Mouse (Mus musculus) midbrain, embryonic 14.5 days (tissue): Measurements from ENCODE around the gene Itga4. TPM values are rescaled to one million over a fixed set of nuclear protein-coding genes. Genes with fewer than 3 reads are reported as not detected.

Source experiments
- ATAC-seq: fragments of 200-750 bp; cut with Nextera tagmentation; 2 replicates; pipeline ENCODE4 v1.8.0; 2017; ENCODE audit warnings: moderate number of reproducible peaks, moderate library complexity; ENCODE audit not compliant: low FRiP score, low TSS enrichment
- DNase-seq: peaks from one replicate; pipeline ENCODE4 v3.0.0-alpha.2; 2015
- H3K27ac ChIP-seq: fragments of 300-500 bp; sonication (generic); replicated peaks from 2 replicates; pipeline ENCODE4 v1.5.1; 2014; ENCODE audit warnings: mild to moderate bottlenecking, low read depth, low read length, moderate library complexity
- H3K27me3 ChIP-seq: fragments of 300-500 bp; sonication (generic); 2 replicates; pipeline ENCODE4 v1.6.1; 2014; ENCODE audit warnings: low read length, control low read depth, mixed read lengths; ENCODE audit not compliant: control insufficient read depth, insufficient read depth
- H3K36me3 ChIP-seq: fragments of 300-500 bp; sonication (generic); 2 replicates; pipeline ENCODE4 v1.6.1; 2014; ENCODE audit warnings: low read length, control low read depth; ENCODE audit not compliant: control insufficient read depth, insufficient read depth
- H3K4me1 ChIP-seq: fragments of 300-500 bp; sonication (generic); 2 replicates; pipeline ENCODE4 v1.6.1; 2014; ENCODE audit warnings: mild to moderate bottlenecking, antibody characterized with exemption, low read length, control low read depth; ENCODE audit not compliant: control insufficient read depth, insufficient read depth
- H3K4me2 ChIP-seq: fragments of 300-500 bp; sonication (generic); 2 replicates; pipeline ENCODE4 v1.6.1; 2014; ENCODE audit warnings: mild to moderate bottlenecking, low read length, moderate library complexity
- H3K4me3 ChIP-seq: fragments of 300-500 bp; sonication (generic); replicated peaks from 2 replicates; pipeline ENCODE4 v1.5.1; 2014; ENCODE audit warnings: low read depth, low read length
- H3K9ac ChIP-seq: fragments of 300-500 bp; sonication (generic); replicated peaks from 2 replicates; pipeline ENCODE4 v1.6.1; 2014; ENCODE audit warnings: mild to moderate bottlenecking, low read length, moderate library complexity
- H3K9me3 ChIP-seq: fragments of 300-500 bp; sonication (generic); 2 replicates; pipeline ENCODE4 v1.6.1; 2016; ENCODE audit warnings: low read length, control low read depth, mixed read lengths; ENCODE audit not compliant: control insufficient read depth
- WGBS: fragments of 180-500 bp; shearing (Covaris S2); extraction: QIAGEN DNeasy Blood & Tissue Kit; methylation state at CpG from one replicate; pipeline ENCODE4 v1.1.7; 2014; 5-methylcytosine and 5-hydroxymethylcytosine counted together
- polyA plus RNA-seq: library from polyadenylated mRNA; unstranded; fragments of >200 nt; fragmentation: Nextera tagmentation; extraction: Ambion mirVana; gene quantifications from 2 replicates; pipeline ENCODE4 v1.2.1, GENCODE M21; 2014

Itga4 gene
- polyA plus RNA-seq, 1 experiment from 2014 or later, result 4.6 TPM

GRCm38 (mm10) chr2:79352100-79352802 lies 97.0 kb downstream of the Itga4 start:
- Histone ChIP-seq H3K9ac (no peak overlapping the region), H3K4me1 (0 out of 2 replicates have a peak, but pooled peaks cover 4% of the 10 kb centered on the region), H3K4me2 (no peak overlapping the region), H3K27ac (no peak overlapping the region), H3K27me3 (no peaks in the 10 kb centered on the region), H3K36me3 (no peaks in the 10 kb centered on the region), H3K9me3 (no peaks in the 10 kb centered on the region), H3K4me3 (no peak overlapping the region)
- no peak for DNase-seq
- WGBS, result 77% methylated on average over 4 of the region's 4 CpGs
- ATAC-seq, result no peak

GRCm38 (mm10) chr2:79354773-79355172 lies 99.5 kb downstream of the Itga4 start:
- DNase-seq, result no peak
- Histone ChIP-seq H3K4me2 (no peak overlapping the region), H3K9me3 (no peaks in the 10 kb centered on the region), H3K27ac (no peak overlapping the region), H3K36me3 (no peaks in the 10 kb centered on the region), H3K4me3 (no peak overlapping the region), H3K9ac (no peak overlapping the region), H3K4me1 (0 out of 2 replicates have a peak, but pooled peaks cover 4% of the 10 kb centered on the region), H3K27me3 (no peaks in the 10 kb centered on the region)
- ATAC-seq, result no peak
- WGBS, result 94% methylated on average over 16 of the region's 16 CpGs

- Histone ChIP-seq H3K4me1 (no peaks in the 10 kb centered on the region), H3K4me3 (no peak overlapping the region), H3K27ac (no peak overlapping the region), H3K9me3 (no peaks in the 10 kb centered on the region), H3K4me2 (no peak overlapping the region), H3K9ac (no peak overlapping the region), H3K27me3 (no peaks in the 10 kb centered on the region), H3K36me3 (no peaks in the 10 kb centered on the region)
- 90% methylated on average over 3 of the region's 3 CpGs for WGBS
- DNase-seq (no peak), ATAC-seq (no peak)
Measured at GRCm38 (mm10) chr2:79357835-79358234, 102.6 kb downstream of the Itga4 start.

DNA sequence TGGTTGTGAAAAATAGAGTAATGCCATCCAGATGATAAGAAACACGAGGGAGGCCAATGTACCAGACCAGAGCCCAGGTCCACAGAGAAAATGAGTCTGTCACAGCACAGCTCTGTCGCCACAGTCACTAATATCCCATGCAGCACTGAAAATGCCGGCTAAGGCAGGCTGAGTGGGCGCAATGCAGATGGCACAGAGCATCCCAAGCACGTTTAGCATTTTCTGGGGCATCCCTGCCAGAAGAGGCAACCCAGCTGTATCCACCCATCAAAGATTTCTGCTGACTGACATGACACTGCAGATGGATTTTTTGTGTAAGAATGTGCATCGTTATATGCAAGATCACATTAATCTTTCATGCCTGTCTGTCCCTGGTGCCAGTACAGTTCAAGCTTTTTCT lies 106.8 kb downstream of the Itga4 start:
- Histone ChIP-seq H3K4me1 (no peaks in the 10 kb centered on the region), H3K27ac (no peak overlapping the region), H3K36me3 (no peaks in the 10 kb centered on the region), H3K9ac (no peak overlapping the region), H3K4me3 (no peak overlapping the region), H3K27me3 (no peaks in the 10 kb centered on the region), H3K9me3 (no peaks in the 10 kb centered on the region), H3K4me2 (no peak overlapping the region)
- ATAC-seq (peak; percentile 55; the same call in 1 of the 2 replicates), DNase-seq (peak; percentile 35)
- WGBS, result 61% methylated on average over 6 of the region's 6 CpGs

- Histone ChIP-seq H3K4me1 (no peaks in the 10 kb centered on the region), H3K9ac (no peak overlapping the region), H3K27ac (no peak overlapping the region), H3K27me3 (no peaks in the 10 kb centered on the region), H3K36me3 (no peaks in the 10 kb centered on the region), H3K9me3 (no peaks in the 10 kb centered on the region), H3K4me2 (no peak overlapping the region), H3K4me3 (no peak overlapping the region)
- no peak for ATAC-seq
- 54% methylated on average over 6 of the region's 6 CpGs for WGBS
- DNase-seq, result no peak
Measured at GRCm38 (mm10) chr2:79363920-79364319, 108.7 kb downstream of the Itga4 start.

DNA sequence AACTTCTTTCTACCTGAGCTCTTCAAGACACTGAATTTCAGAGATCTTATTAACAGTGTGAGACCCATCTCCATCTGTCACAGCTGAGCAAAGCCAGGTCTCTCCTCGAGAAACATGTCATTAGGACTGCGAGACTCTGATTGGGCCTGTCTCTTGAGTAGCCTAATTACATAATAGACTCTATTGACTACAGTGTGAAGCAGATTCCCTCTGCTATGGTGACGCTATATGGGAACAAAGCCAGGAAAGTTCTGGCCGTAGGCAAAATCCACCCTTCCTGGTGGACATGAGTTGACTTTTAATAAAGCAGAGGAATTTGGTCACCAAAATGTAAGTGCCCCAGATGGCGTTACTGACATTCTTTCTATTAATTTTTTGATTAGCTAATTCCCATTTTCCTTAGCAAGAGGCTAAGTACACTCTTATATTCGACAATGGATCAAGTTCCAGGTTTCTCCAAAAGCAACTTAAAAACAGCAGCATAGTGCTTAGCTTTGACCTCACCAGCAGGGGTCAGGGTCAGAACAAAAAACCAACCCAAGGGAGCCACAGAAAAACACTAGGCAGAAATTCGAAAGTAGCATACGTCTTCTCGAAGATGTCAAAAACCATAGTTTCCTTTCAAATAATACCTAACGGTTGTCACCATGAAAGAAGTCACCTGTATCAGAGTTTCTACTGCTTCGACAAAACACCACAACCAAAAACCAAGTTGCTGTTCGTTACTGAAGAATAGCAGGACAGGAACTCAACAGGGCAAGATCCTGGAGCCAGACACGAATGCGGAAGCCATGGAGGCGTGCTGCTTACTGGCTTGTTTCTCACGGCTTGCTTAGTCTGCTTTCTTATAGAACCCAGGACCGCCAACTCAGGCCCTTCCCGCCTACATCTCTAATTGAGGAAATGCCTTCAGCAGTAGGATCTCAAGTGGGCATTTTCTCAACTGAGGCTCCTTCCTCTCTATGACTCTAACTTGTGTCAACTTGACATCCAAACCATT lies 112.5 kb downstream of the Itga4 start:
- DNase-seq, result peak; percentile 41
- Histone ChIP-seq H3K36me3 (no peaks in the 10 kb centered on the region), H3K9me3 (no peaks in the 10 kb centered on the region), H3K27ac (no peak overlapping the region), H3K4me2 (no peak overlapping the region), H3K4me1 (peaks cover 6% of the 10 kb centered on the region; the same call in 1 of the 2 replicates), H3K9ac (no peak overlapping the region), H3K4me3 (no peak overlapping the region), H3K27me3 (no peaks in the 10 kb centered on the region)
- no peak for ATAC-seq
- WGBS, result 71% methylated on average over 18 of the region's 18 CpGs

DNA sequence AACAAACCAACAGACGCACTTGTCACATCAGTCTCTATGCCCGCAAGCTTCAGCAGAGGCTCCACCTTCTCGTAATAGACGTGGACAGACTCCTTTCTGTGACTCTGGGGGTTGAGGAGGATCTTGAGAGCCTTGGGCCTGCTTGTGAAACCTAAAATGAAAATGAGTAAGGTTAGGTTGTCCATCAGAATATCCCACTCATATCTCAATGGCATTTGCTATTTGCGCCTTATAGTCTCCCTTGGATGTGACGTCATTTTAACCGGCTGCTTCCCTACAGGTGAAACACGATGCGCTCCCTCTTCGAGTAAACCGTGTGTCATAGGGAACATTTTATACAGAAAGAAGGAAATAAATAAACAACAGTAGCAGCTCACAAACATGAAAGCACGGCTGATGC lies 113.4 kb downstream of the Itga4 start:
- no peak for ATAC-seq
- WGBS, result 88% methylated on average over 12 of the region's 12 CpGs

DNA sequence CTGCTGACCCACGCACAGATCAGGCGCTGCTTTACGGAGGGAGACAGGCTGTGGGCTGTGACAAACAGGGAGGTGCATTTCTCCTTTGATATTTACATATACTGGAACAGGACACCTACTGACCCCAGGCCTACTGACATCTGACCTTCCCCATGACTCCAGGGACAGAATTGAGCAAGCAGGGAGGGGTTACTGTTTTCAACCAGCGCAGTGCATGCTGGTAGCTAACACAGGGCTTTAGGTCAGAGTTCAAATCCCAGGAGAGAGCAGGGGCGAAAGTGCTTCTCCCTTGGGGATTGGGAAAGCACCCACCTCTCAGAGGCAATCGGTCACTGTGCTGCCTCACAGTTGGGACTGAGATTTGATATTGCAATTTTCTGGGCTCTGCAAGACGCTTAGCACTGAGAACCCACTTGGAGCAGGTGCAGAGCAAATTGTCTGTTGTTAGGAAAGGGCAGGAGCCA lies 113.9 kb downstream of the Itga4 start:
- H3K27ac ChIP-seq, result no peak overlapping the region
- DNase-seq (no peak), ATAC-seq (no peak; the same call in 1 of the 2 replicates)
- H3K36me3 ChIP-seq, result no peaks in the 10 kb centered on the region
- no peaks in the 10 kb centered on the region for H3K9me3 ChIP-seq
- no peaks in the 10 kb centered on the region for H3K27me3 ChIP-seq
- H3K4me2 ChIP-seq, result no peak overlapping the region
- no peak overlapping the region for H3K4me3 ChIP-seq
- no peak overlapping the region for H3K9ac ChIP-seq
- H3K4me1 ChIP-seq, result peaks cover 6% of the 10 kb centered on the region; the same call in 1 of the 2 replicates
- 53% methylated on average over 7 of the region's 7 CpGs for WGBS

More for the DNA sequence above, 113.4 kb downstream of the Itga4 start:
- Histone ChIP-seq H3K4me1 (peaks cover 6% of the 10 kb centered on the region; the same call in 1 of the 2 replicates), H3K27me3 (no peaks in the 10 kb centered on the region), H3K27ac (no peak overlapping the region), H3K9ac (no peak overlapping the region), H3K4me2 (no peak overlapping the region), H3K36me3 (no peaks in the 10 kb centered on the region), H3K9me3 (no peaks in the 10 kb centered on the region), H3K4me3 (no peak overlapping the region)
- no peak for DNase-seq
